Mouse (Mus musculus) retina, embryonic 14.5 days (tissue): ENCODE measurements around the gene Sh2d3c.

ENCODE experiments used
- DNase-seq: peaks from one replicate; pipeline ENCODE4 v3.0.0-alpha.2; 2015; ENCODE audit warnings: low spot score

Gene Sh2d3c

GRCm38 (mm10) chr2:32795748-32796418 is 75.0 kb downstream of the Sh2d3c start:
- DNase-seq = no peak

GRCm38 (mm10) chr2:32798251-32798962 is 77.6 kb downstream of the Sh2d3c start:
- no peak for DNase-seq
